Mouse (Mus musculus) lung, postnatal 25 days (tissue): Measurements from ENCODE around the gene Tmcc2.
A peak's percentile ranks its signal among the peaks of the same experiment; 100 is the strongest.

Source experiments
- DNase-seq: peaks from one replicate; pipeline ENCODE4 v3.0.0; 2022; ENCODE audit warnings: low spot score

The Tmcc2 gene

DNA sequence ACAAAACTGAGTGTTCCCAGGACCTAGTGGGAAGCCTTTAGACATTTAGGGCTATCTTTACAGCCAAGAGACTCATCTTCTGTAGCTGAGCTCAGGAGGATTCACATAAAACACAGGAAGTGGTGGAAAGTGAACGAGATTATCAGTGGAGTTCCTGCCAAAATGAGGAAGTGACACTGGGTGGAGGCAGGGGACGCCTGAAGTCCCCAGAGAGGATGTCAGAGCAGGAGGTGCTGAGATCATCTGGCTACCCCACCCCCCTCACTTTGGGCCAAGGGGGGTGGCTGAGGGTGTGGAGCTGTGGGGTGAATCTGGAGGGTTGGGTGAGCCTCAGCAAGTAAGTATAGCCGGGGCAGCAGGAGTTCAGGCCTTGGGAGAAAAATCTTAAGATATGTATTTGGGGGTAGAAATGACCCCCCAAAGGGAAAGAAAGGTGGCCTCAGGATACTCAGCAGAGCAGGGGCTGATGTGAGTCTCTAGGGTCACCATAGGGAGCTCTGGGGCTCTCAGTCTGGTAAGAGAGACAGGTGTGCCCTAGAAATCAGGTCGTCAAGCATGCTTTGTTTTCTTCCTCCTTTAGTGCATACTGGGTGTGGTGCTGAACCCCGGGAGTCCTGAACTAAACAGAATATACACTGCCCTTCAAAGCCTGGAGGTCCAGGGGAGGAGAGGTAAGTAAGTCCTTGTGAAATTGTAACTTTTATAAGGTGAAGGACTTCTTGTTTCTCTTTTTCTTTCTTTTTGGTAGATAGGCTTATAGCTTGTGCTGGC lies 49.2 kb downstream of the Tmcc2 start:
- peak; percentile 89 for DNase-seq

- DNase-seq, result no peak
These were observed 52.9 kb downstream of the Tmcc2 start for GRCm38 (mm10) chr1:132338027-132338660.

- no peak for DNase-seq
These were observed 54.2 kb downstream of the Tmcc2 start for GRCm38 (mm10) chr1:132336921-132337320.

DNA sequence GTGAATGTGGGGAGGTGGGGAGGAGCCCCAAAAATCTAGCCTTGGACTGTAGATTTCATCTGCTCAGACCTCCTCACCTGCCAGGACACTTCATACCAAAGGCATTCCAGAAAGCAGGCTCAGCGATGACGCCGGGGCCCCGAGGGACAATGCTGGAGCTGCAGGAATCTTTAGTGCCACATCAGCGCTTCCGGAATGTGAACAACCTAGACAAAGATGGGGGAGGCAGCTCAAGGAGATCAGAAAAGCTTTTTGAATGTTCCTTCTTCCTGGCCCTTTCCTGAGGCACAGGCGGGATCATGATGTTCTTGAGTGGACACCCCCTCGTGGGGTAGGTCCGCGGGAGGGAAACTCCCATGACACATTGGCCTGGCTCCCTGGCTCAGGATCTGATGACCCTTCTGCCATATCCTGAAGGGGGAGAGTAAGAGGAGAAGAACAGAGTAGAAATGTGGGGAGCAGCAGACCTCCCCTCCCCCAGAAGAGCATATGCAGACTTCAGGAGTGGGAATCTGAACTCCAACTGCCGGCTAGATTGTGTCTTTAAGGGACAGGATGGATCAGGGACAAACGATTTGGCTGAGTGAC lies 55.6 kb downstream of the Tmcc2 start:
- DNase-seq, result no peak

- DNase-seq, result no peak
These were observed 56.8 kb downstream of the Tmcc2 start for GRCm38 (mm10) chr1:132334178-132334801.

DNA sequence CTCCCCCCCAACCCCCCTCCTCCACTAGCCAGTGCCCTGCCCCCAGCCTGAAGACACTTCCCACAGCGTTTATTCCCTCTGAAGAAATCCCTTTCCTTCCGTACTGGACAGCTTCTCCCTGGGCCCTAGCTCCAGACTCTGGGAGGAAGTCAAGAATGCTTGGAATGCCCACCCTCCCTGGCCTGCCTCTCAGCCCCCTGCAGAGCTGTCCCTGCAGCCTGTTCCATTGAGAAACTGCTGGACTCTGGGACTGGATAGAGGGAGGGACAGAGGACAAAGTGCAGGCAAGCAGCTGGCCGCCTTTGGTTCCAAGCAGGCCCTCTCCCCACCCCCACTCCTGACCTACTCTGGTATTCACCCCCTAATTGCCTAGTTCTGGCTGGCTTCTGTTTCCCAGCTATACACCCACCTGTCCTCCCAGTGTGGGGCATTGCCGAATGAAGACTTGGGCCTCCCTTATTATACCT lies 57.4 kb downstream of the Tmcc2 start:
- peak; percentile 71 for DNase-seq

DNA sequence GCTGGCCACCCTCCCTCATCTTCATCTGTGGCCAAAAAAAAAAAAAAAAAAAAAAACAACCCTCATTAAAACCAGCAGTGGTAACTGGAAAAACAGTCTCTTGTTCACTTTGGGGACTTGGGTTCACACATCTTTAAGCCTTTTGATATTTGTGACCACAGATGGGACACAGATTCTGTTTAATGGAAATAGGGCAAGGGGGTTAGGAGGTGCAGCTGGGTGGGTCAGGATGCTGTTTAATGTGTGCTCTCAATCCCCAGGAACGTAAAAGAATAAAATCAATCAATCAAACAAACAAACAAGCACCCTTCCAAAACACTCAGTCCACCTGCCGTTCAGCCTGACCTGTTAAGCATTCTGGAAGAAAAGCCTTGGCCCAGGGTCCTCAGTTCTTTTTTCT lies 57.9 kb downstream of the Tmcc2 start:
- DNase-seq, result no peak

DNA sequence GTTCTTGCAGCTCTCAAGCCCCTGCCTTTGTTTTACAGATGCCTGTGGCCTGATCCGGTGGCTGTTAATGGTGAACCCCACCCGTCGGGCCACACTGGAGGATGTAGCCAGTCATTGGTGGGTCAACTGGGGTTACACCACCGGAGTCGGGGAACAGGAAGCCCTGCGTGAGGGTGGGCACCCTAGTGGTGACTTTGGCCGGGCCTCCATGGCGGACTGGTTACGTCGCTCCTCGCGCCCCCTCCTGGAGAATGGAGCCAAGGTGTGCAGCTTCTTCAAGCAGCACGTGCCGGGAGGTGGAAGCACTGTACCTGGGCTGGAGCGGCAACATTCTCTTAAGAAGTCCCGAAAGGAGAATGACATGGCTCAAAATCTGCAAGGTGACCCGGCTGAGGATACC lies 59.8 kb downstream of the Tmcc2 start:
- DNase-seq, result no peak

GRCm38 (mm10) chr1:132330397-132330796 lies 60.7 kb downstream of the Tmcc2 start:
- DNase-seq, result no peak

DNA sequence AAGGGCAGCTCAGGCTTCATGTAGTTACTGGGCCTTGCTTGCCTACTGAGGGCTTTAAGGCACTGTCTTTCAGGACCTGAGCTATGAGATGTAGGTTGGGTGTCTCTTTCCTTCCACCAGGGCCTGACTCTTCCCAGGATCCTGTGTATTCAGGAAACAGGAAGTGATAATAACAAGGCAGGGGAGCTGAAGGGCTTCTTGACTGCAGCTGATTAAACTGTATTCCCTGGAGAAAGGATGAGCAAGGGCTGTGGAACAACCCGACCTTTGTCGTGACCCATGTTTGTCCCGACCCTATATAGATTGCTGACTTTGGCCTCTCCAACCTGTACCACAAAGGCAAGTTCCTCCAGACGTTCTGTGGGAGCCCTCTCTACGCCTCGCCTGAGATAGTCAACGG lies 61.4 kb downstream of the Tmcc2 start:
- no peak for DNase-seq

GRCm38 (mm10) chr1:132328565-132328964 lies 62.5 kb downstream of the Tmcc2 start:
- DNase-seq, result no peak

DNA sequence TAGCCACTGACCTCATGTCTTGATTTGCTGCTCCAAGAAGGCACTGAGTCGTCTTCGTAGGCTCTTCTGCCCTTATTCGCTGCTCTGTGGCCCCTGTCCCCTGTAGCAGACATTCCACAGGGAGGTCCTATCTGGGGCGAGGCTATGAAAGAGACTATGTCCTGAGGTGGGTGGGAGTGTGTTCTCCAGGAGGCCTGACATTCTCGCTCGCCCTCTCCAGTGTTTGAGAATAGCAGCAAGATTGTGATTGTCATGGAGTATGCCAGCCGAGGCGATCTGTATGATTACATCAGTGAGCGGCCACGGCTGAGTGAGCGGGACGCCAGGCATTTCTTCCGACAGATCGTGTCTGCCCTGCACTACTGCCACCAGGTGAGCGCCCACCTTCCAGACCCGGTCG lies 63.6 kb downstream of the Tmcc2 start:
- no peak for DNase-seq

DNA sequence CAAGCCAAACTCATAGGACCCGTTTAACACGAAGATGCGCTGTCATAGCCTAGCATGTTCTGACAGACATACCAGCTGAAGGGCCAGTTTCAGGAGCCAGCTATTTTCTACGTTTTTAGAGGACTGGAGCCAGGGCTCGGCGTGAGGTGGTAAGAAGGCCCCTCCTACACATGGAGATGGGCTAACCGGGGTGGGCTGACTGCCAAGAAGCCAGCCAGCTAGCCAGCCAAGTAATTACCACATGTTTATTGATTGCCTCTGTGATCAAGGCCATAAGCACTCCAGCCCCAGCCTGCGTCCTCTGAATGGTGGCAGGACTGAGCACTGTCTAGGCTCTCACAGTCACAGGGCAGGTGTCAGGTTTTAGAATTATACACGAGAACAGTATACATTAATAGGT lies 64.3 kb downstream of the Tmcc2 start:
- no peak for DNase-seq

DNA sequence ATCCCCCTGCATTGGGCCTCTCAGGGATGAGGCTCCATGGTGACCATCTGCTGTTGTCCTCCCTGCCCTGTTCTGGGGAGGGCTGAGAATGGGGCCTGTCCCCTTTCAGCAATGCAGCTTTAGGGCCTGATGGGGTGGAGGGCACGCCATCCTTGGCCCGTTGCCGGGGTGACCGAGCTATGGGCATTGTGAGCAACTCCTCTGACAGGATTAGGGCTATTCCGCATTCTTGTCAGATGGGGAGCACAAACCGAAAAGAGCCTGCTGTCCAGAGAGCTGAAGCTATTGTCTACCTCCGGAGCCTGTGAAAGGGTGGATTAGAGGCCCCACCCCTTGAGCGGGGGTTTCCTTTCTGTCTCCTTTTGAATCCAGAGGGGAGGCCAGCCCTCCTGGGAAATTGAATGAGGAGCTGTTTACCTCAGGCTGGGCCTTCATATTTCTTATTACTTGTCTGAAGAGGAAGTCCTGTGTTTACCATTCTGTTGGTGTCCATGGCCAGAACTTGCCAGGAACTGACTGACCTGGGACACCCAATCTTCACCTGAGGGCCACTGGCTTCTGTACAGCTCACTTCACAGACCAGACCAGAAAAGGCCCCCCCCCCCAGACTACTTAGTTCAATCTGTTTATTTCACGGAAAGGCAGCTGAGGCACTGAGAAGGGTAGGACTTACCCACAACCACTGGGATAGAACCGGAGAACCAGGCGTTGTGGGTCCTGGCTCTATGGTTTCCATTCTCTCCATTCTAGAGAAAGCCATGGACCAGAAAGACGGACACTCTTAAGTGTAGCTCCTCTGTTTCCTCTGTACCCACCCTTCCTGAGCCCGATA lies 68.2 kb downstream of the Tmcc2 start:
- peak; percentile 66 for DNase-seq

DNA sequence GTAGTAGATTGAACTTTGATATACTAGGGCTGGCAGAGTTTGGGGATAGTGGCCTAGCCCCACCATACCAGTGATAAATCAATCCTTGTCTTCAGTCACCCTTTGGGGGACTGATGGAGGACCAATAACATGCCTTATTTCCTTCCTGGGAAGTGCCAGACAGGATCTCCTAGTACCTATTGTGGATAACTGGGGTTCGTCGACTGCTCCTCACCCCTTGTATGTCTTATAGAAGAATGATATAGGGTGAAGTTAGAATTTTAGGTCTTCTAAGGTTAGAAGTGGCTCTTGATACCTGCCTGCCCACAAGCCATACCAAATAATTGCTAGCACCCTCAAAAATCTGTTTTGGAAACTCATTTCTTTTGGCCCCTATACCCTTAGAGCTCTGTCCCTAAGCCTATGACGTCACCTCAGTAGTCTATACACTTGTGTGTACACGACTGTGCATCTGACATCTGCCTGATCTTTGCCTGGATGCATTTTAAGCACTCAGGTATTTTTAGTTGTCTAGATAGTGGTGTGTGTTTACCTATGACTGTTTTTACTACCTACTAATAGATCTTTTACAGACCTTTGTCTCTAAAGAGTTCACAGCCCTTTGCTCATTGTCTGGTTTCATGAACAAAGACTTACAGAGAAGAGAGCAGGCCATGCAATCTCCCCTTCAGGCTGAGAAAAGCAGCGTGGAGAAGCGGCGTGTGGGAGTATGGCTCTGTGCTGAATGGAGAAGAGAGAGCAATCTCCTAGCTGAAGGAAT lies 69.1 kb downstream of the Tmcc2 start:
- DNase-seq, result no peak

GRCm38 (mm10) chr1:132319242-132319641 lies 71.8 kb downstream of the Tmcc2 start:
- peak; percentile 90 for DNase-seq

DNA sequence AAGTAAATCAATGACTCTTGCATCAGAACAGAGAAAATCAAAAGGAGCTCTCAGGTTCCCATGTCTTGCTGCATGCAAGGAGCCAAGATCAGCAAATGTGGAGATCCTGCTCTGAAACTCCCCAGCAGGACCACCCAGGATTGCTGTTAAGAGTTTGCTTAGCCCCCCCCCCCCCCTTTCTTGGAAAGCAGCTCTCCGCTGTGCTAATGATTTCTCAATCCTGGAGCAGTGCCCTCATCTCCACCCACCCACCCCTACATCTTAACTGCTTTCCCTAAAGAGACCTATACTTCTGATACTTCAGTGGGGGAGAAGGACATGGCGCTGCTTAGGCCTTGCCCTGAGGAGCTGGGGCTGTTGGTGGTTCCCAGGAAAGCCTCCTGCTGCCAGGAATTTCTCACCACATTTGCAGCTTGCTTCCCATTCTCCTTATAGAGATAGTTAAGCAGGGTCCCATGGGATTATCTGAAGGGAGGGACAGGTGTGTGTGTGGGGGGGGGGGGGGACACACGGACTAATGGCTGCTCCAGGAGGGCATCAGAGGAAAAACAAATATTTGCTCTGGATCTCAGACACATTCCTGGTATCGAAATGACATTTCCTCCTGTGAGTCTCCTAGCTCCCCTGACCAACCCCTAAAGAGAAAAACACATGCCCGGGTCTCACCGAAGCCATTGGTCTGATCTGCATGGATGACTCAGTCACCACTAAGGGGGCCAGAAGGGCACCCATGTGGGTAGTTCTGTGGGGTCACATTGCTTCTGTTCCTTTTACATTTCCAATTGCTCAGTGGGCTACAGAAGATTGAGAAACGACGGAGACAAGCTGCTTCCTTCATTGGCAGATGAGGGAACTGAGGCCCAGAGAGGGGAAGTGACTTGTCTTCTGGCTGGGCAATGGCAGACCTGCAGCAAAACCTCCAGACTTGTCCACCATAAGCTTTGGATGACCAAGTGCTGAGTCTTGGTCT lies 72.9 kb downstream of the Tmcc2 start:
- no peak for DNase-seq

GRCm38 (mm10) chr1:132317413-132317812 lies 73.7 kb downstream of the Tmcc2 start:
- peak; percentile 83 for DNase-seq

DNA sequence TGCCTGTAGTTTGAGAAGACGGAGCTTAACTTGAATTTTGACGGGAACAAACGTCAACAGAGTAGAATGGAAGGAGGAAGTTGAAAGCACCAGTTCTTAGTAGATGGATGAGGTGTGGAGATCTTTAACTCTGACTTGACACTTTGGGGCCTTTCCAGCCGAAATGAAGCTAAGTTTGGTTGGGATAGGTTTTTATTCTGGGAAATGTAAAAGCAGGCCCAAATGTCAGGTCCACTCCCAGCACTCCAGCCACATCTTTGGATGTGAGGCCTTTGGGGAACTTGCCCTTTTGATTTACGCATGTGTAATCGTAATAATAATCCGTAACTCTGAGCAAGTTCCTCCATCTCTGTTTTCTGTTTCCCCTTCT lies 74.5 kb downstream of the Tmcc2 start:
- no peak for DNase-seq
